Mouse (Mus musculus): ENCODE data around the gene Rabl6.

Gene Rabl6

DNA sequence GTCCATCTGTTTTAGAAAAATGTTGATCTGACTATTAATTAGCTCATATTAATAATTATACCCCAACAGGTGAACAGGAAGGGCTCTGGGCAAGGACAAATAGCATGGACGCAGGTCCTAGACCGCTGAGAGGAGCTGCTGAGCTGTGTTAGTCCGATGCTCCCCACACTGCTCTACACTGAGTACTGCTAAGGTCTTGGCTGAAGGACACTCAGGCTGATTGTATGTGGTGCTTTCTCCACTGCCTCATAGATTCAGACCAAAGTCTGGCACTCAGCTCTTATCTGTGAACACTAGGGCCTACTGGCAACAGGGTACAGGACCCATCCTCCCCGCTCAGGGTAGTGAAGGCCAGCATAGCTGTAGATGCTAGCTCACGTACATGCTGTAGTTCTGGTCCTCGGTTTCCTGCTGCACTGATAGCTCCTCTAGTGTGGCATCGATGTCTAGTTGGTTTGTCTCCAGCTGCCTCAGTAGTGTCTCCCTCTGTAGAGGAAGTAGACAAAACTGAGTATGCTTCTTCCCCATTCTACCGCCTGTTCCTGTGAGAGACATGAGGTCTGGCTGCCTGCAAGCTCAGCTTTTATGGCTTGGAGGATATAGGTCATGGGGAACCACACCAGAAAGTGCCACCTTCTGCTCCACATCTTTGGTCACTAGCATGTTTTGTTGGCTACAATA lies 20.0 kb downstream of the Rabl6 start:
- DNase-seq: no peak

GRCm38 (mm10) chr2:25587290-25587689 lies 21.0 kb downstream of the Rabl6 start:
- no peak for DNase-seq

- peak; percentile 20 to 30 for DNase-seq
Observed at GRCm38 (mm10) chr2:25585601-25586000, 22.7 kb downstream of the Rabl6 start.

DNA sequence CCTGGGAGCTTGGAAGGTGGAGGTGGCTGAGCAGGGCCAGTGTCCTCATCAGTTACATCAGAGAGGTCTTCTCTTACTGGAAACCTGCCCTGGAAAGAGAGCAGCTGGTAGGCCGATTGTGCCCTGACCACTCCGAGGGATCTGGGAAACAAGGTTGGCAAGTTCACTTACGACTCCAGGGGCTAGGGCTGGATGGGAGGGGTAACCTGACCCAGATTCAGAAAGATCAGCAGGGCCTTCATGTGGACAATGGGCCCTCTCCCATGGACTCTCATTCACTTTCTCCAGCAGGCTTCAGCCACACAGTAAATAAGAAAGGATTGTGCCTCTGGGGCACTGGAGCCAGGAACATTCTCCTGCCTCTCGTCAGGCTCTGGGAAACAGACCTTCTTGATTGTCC lies 23.5 kb downstream of the Rabl6 start:
- peak; percentile 13 to 24 for DNase-seq

DNA sequence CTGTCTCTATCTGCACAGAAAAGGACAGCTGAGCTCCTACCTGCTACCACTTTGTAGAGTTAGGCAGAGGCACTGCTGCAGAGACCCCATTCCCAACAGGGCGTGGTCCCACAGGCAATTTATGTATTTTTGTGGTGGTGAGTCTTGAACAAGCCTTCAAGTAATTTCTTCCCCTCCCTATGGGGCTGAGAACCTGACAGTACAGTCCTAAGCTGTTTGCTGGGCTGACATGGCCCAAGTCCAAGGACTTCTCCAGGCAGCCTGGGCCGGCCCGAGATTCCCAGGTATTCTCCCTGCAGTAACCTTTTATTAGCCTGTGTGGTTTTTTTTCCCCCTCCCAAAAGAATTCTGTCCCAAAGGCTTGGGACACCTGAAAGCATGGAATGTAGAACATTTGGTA lies 24.2 kb downstream of the Rabl6 start:
- DNase-seq: peak; percentile 60

DNA sequence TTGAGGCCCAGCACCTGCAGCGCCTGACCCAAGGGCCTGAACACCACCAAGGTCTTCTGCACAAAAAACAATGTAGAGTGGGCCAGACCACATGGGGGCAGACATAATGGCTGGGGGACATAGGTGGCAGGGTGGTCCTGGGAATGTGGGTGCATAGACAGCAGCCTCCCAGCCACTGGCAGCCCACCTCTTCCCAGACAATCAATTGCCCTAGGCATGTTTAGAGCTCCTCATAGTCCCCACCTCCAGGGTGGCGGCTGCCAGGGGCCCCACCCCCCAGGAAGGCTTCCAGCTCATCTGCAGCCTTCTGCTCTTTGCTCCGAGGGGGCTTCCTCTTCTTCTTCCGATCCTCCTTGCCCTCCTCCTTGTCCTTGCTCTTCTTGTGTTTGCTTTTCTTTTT lies 24.8 kb downstream of the Rabl6 start:
- peak; percentile 21 to 30 for DNase-seq

GRCm38 (mm10) chr2:25583120-25583481 lies 25.2 kb downstream of the Rabl6 start:
- DNase-seq: peak; percentile 17 to 39

- DNase-seq: peak; percentile 50 to 61
Observed at GRCm38 (mm10) chr2:25582466-25583119, 25.7 kb downstream of the Rabl6 start.

- DNase-seq: peak; percentile 88 to 91
Observed at GRCm38 (mm10) chr2:25581901-25582301, 26.4 kb downstream of the Rabl6 start.

- DNase-seq: peak; percentile 79 to 87
Observed at GRCm38 (mm10) chr2:25581294-25581864, 26.9 kb downstream of the Rabl6 start, which contains the start of gene Ajm1. TSS of gene Ajm1 (minus strand) at chr2:25581757.

GRCm38 (mm10) chr2:25580621-25581101 lies 27.7 kb downstream of the Rabl6 start:
- DNase-seq: peak; percentile 53 to 57

- peak; percentile 86 to 87 for DNase-seq
Observed at GRCm38 (mm10) chr2:25579737-25580460, 28.4 kb downstream of the Rabl6 start.

DNA sequence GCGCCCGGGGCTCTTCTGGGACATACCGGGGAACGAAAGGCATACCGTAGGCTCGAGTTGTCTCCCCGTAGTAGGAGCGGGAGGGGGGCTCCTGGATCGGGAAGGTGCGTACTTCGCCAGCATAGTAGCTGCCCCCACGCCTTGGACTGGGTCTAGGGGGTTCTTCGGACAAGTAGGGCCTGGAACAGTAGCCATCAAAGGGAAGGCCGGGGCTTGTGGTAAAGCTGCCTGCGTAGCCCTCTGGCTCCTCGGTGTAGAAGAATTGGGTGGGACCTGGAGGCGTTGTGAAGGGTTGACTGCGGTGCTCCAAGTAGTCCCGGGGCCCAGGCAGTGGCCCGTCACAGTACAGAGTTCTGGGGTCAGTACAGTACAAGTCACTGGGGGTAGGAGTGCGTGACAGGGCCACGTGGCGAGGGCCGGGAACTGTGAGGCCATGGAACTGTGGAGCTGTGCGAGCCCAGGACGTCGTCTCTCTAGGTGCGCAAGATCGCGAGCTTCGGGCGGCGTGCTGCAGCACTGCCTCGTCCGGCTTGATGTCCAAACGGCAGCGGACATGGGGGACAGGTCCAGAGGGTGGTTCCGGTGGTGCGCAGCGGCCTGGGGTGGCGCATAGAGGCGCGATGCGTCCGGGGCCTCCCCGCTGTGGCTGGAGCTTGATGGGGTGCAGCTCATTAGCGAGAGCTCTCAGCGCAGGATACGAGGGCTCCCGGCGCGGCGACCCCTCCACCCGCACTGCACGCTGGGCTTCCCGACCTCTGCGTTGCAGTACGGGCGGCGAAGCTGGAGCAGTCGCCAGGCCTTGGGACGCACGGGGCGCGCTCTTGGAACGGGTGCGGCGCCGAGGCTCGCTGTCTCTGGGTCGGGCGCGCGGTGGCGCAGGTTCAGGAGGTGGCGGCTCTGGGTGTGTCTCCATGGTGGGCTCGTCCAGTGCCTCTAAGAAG lies 29.3 kb downstream of the Rabl6 start:
- peak in 1 of 2 experiments; percentile 49 for DNase-seq

DNA sequence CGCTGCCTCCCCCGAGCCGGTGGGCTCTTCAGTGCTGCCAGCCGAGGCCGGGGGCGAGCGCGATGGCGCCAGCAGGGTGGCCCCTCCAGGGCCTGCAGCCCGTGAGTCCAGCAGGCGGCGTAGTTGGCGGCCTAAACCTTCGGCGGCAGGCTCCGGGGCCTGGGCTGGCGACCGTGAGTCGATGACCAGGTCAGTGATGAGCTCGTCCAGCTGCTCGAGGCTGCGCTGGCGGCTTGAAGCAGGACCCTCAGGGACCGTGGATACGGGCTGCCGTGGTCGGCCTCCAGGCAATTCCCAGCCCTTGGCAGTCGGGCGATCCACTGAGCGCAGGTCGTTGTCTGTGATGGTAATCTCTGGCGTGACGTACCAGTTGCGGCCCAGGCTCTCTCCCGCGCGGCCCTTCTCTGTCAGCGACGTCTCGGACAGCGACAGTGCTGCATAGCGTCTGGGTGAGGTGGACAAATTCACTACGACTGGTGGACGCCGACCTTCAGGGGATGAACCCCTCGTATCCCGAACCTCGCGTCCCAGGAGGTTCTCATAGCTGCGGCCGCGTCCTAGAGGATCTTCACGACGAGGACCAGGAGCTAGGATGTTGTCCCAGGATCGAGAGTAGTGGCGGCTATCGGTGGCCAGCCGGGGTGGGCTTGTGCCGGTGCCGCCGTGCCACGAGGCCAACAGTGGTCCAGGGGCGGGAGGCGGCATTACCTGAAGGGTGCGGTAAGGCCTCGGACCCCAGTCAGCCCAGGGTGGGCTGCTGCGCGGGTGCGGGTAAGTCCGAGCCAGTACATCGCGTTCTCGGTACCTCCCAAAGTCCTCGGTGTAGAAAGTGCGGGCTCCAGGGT lies 30.1 kb downstream of the Rabl6 start:
- DNase-seq: peak; percentile 24 to 64

DNA sequence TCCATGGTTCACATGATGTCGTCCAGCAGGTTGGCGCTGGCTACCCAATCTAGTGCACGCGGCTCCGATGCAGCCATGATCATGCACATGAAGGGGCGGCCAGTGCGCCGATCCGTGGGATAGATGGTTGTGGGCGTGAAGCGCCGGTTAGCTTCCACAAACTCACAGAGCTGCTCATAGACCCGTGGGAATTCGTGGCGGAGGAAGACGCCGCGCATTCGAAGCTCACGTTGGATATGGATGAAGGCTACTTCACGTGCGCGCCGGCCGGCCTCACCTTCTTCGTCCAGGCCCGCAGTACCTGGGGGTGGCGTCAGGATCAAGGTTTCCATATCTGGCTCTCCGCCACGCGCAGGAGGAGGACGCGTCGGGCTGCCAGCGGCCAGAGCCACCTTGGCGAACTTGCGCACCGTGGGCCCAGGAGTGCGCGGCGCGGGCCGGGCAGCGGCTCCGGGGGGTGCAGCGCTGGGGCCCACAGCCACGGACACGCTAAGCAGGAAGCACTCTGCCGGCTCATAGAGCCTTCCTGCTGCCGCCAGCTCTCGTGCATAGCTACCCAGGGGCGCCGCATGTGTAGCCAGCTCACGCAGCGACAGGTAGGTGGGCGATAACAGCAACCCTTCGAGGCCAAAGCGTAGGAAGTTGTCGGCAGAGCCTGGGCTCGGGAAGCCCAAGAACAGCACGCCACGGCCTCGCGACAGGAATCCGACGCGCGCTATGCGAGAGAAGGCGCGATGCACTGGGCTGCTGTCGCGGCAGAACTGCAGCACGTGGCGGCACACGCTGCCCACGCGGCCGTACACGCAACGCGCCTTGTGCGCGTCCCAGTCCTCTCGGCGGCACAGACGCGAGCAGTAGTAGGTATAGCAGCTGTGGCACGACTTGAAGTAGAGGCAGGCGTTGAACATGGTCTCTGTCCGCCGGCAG lies 31.1 kb downstream of the Rabl6 start:
- peak; percentile 33 to 64 for DNase-seq

DNA sequence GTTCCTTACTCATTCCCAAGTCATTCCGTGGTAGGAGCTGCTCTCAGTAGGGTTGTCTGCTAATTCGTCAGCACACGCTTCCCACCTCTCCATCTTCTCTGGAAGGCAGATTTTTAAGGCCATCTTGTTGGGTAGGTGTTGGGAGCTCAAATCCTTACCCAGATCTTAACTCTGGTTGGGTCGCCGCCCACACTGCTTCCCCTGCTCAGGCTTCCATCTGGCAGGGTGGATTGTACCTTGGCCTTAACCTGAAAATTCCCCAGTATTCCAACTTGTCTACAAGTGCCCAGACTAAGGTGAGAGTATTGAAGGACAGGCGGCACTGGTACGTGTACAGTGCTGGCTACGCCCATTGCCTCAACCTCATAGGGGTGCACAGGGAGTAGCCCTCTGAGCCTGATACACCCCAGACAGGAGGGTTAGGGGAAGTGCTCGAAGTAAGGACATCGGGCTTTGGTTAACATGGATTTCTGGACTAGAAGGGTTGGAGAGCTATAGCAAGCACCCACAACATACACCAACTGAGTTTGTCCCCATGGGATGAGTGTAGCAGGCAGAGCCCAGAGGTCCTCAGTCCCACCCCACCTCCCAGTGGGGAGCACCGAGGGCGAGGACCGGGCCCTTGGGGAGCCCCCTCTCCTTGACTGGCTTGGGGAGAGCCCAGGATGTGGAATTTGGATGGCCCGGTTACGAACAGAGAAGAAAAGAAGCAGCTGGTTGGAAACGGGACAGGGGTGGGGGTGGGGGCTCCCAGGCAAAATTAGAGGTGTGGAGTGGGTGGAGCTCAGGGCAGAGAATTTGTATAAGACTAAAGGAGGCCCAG lies 32.1 kb downstream of the Rabl6 start:
- peak; percentile 25 to 45 for DNase-seq

GRCm38 (mm10) chr2:25575432-25576027 lies 32.8 kb downstream of the Rabl6 start:
- DNase-seq: peak; percentile 64 to 72

GRCm38 (mm10) chr2:25574579-25575431 lies 33.5 kb downstream of the Rabl6 start, which contains the start of the genes Mamdc4 and Phpt1:
TSS of gene Mamdc4 (minus strand) at chr2:25574845.
TSS of gene Phpt1 (minus strand) at chr2:25575224.
- peak; percentile 93 to 97 for DNase-seq
